Mouse (Mus musculus) cortical plate, adult 2 months (tissue): Measurements from ENCODE around the gene Crtap.

ENCODE experiments used
- CTCF ChIP-seq: fragments of 200-500 bp; IDR thresholded peaks from 2 replicates; pipeline ENCODE4 v1.5.1; 2011; ENCODE audit warnings: mild to moderate bottlenecking, control low read depth, low read length; ENCODE audit not compliant: insufficient read depth; ENCODE audit errors: extremely low read depth
- POLR2A ChIP-seq: fragments of 200-500 bp; IDR thresholded peaks from 2 replicates; pipeline ENCODE4 v1.6.1; 2011; ENCODE audit warnings: mild to moderate bottlenecking, low read length, control low read depth; ENCODE audit not compliant: insufficient read depth; ENCODE audit errors: extremely low read depth

GRCm38 (mm10) chr9:114395258-114395657, 4.8 kb upstream of the Crtap start:
- TF ChIP-seq POLR2A (no peak), CTCF (no peak)
